Mouse (Mus musculus) kidney, postnatal 0 days (tissue): ENCODE data around the gene Prss2. TPM values are rescaled to one million over a fixed set of nuclear protein-coding genes. Genes with fewer than 3 reads are reported as not detected.
A peak's percentile ranks its signal among the peaks of the same experiment; 100 is the strongest.

Experiments used
- ATAC-seq: fragments of 200-750 bp; cut with Nextera tagmentation; replicated peaks from 2 replicates; pipeline ENCODE4 v1.8.0; 2017; ENCODE audit warnings: low read depth, moderate number of reproducible peaks, moderate TSS enrichment, moderate library complexity; ENCODE audit not compliant: low FRiP score
- DNase-seq: peaks from one replicate; pipeline ENCODE4 v3.0.0-alpha.2; 2016; ENCODE audit warnings: low spot score
- H3K27ac ChIP-seq: fragments of 300-500 bp; sonication (generic); 2 replicates; pipeline ENCODE4 v1.5.1; 2014; ENCODE audit warnings: mild to moderate bottlenecking
- H3K27me3 ChIP-seq: fragments of 300-500 bp; sonication (generic); 2 replicates; pipeline ENCODE4 v1.6.1; 2014; ENCODE audit warnings: low read length, mixed read lengths; ENCODE audit not compliant: insufficient read depth
- H3K36me3 ChIP-seq: fragments of 300-500 bp; sonication (generic); 2 replicates; pipeline ENCODE4 v1.6.1; 2014; ENCODE audit warnings: low read length, mixed read lengths; ENCODE audit not compliant: insufficient read depth
- H3K4me1 ChIP-seq: fragments of 300-500 bp; sonication (generic); replicated peaks from 2 replicates; pipeline ENCODE4 v1.6.1; 2014; ENCODE audit warnings: antibody characterized with exemption, low read length, mixed read lengths; ENCODE audit not compliant: insufficient read depth
- H3K4me2 ChIP-seq: fragments of 300-500 bp; sonication (generic); 2 replicates; pipeline ENCODE4 v1.6.1; 2014; ENCODE audit warnings: mild to moderate bottlenecking, low read length, moderate library complexity, mixed read lengths
- H3K4me3 ChIP-seq: fragments of 300-500 bp; sonication (generic); replicated peaks from 2 replicates; pipeline ENCODE4 v1.5.1; 2014; ENCODE audit warnings: low read depth, low read length
- H3K9ac ChIP-seq: fragments of 300-500 bp; sonication (generic); 2 replicates; pipeline ENCODE4 v1.6.1; 2014; ENCODE audit warnings: low read depth, low read length
- H3K9me3 ChIP-seq: fragments of 300-500 bp; sonication (generic); replicated peaks from 2 replicates; pipeline ENCODE4 v1.6.1; 2016; ENCODE audit warnings: low read length, inconsistent platforms, mixed read lengths
- CTCF ChIP-seq: IDR thresholded peaks from 2 replicates; pipeline ENCODE4 v1.5.1; 2016; ENCODE audit warnings: antibody characterized with exemption, low read depth, mild to moderate bottlenecking, moderate library complexity
- WGBS: fragments of 180-500 bp; shearing (Covaris S2); extraction: QIAGEN DNeasy Blood & Tissue Kit; methylation state at CpG from one replicate; pipeline ENCODE4 v1.1.7; 2014; 5-methylcytosine and 5-hydroxymethylcytosine counted together
- polyA plus RNA-seq: library from polyadenylated mRNA; unstranded; fragments of >200 nt; fragmentation: Nextera tagmentation; extraction: Ambion mirVana; gene quantifications from 2 replicates; pipeline ENCODE4 v1.2.1, GENCODE M21; 2015

The Prss2 gene
- polyA plus RNA-seq, result not detected in 2 replicates

- DNase-seq (no peak), ATAC-seq (no peak)
- Histone ChIP-seq H3K27ac (no peak within 1 kb of the TSS), H3K9ac (no peak within 1 kb of the TSS), H3K4me1 (no peaks in the 10 kb centered on the region), H3K4me3 (no peak within 1 kb of the TSS), H3K4me2 (no peak within 1 kb of the TSS), H3K36me3 (no peaks in the 10 kb centered on the region), H3K27me3 (no peaks in the 10 kb centered on the region), H3K9me3 (no peaks in the 10 kb centered on the region)
- WGBS, result 86% methylated on average over 1 of the region's 1 CpGs
- TF ChIP-seq CTCF, result no peak
Measured at GRCm38 (mm10) chr6:41521487-41521886, at the start of gene Prss2. Prss2 (plus strand) TSS chr6:41521787.

- Histone ChIP-seq H3K4me3 (no peak overlapping the region), H3K9ac (no peak overlapping the region), H3K27me3 (no peaks in the 10 kb centered on the region), H3K27ac (no peak overlapping the region), H3K4me1 (no peaks in the 10 kb centered on the region), H3K36me3 (no peaks in the 10 kb centered on the region), H3K4me2 (no peak overlapping the region), H3K9me3 (no peaks in the 10 kb centered on the region)
- no peak for TF ChIP-seq CTCF
- ATAC-seq, result no peak
- WGBS, result 84% methylated on average over 3 of the region's 3 CpGs
- DNase-seq, result no peak
Measured at GRCm38 (mm10) chr6:41499374-41499773, 22.2 kb upstream of the Prss2 start.

DNA sequence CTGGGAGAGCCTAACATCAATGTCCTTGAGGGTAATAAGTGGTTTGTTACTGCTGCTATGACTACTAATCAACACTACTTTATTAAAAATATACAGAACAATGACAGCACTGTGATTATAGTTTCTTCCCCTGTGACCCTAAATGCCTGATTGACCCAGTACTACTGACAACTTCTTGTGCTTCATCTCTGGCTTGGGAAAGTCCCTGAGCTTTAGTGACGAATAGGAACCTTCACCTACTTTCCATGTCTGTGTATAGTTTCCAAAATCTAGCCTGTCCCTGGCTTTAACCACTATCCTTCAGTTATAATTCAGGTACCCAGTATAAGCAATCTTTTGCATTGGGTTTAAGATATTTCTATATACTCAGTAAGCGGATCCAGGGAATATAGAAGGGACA, 16.7 kb upstream of the Prss2 start:
- Histone ChIP-seq H3K9ac (no peak overlapping the region), H3K36me3 (no peaks in the 10 kb centered on the region), H3K27me3 (no peaks in the 10 kb centered on the region), H3K4me2 (no peak overlapping the region), H3K27ac (no peak overlapping the region), H3K4me3 (no peak overlapping the region), H3K4me1 (no peaks in the 10 kb centered on the region), H3K9me3 (no peaks in the 10 kb centered on the region)
- DNase-seq (no peak), ATAC-seq (no peak)
- WGBS, result 83% methylated on average over 2 of the region's 2 CpGs
- no peak for TF ChIP-seq CTCF

- H3K4me2 ChIP-seq, result no peak overlapping the region
- H3K4me3 ChIP-seq, result no peak overlapping the region
- no peaks in the 10 kb centered on the region for H3K36me3 ChIP-seq
- no peaks in the 10 kb centered on the region for H3K9me3 ChIP-seq
- DNase-seq (no peak), ATAC-seq (no peak)
- H3K4me1 ChIP-seq, result no peaks in the 10 kb centered on the region
- no peak overlapping the region for H3K9ac ChIP-seq
- no peaks in the 10 kb centered on the region for H3K27me3 ChIP-seq
- H3K27ac ChIP-seq, result no peak overlapping the region
- WGBS, result 83% methylated on average over 6 of the region's 6 CpGs
- TF ChIP-seq CTCF, result peak; percentile 17; the same call in 1 of the 2 replicates
Measured at GRCm38 (mm10) chr6:41505323-41505722, 16.3 kb upstream of the Prss2 start.

DNA sequence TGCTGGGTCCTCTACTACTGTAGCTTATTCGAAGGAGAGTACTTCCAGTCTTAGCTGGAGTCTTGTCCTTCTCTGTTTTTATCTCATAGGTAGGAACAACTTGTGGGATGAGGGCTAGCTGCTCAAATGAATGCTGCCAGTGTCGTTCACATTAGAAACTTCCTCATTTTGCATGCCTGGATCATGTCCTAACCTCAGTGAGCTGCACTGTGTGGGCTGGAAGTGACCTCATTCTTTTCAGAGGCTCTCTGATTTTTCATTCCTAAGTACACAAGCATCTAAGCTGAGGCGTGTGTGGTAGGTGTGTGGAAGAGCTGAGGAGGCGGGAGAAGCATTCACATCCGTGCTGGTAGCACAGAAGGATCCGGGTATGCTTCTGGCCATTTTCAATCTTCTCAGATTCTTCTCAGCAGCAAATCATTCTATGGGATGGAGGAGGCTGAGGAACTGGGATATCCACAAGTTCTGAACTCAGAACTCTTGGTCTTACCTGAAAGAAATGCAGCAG, 3.5 kb upstream of the Prss2 start:
- no peak for TF ChIP-seq CTCF
- H3K36me3 ChIP-seq, result no peaks in the 10 kb centered on the region
- WGBS, result 76% methylated on average over 6 of the region's 6 CpGs
- H3K27ac ChIP-seq, result no peak overlapping the region
- H3K4me2 ChIP-seq, result no peak overlapping the region
- ATAC-seq (no peak), DNase-seq (no peak)
- no peaks in the 10 kb centered on the region for H3K9me3 ChIP-seq
- no peak overlapping the region for H3K4me3 ChIP-seq
- H3K4me1 ChIP-seq, result no peaks in the 10 kb centered on the region
- no peaks in the 10 kb centered on the region for H3K27me3 ChIP-seq
- no peak overlapping the region for H3K9ac ChIP-seq

- Histone ChIP-seq H3K27me3 (no peaks in the 10 kb centered on the region), H3K4me1 (no peaks in the 10 kb centered on the region), H3K4me2 (no peak overlapping the region), H3K9ac (no peak overlapping the region), H3K9me3 (no peaks in the 10 kb centered on the region), H3K27ac (no peak overlapping the region), H3K4me3 (no peak overlapping the region), H3K36me3 (no peaks in the 10 kb centered on the region)
- TF ChIP-seq CTCF, result no peak
- ATAC-seq, result no peak
- DNase-seq, result no peak
Measured at GRCm38 (mm10) chr6:41526453-41526852, 4.9 kb downstream of the Prss2 start.

- H3K4me2 ChIP-seq, result no peak overlapping the region
- DNase-seq, result no peak
- H3K9ac ChIP-seq, result no peak overlapping the region
- no peak for TF ChIP-seq CTCF
- WGBS, result 76% methylated on average over 1 of the region's 1 CpGs
- no peak for ATAC-seq
- H3K4me1 ChIP-seq, result no peaks in the 10 kb centered on the region
- H3K27me3 ChIP-seq, result no peaks in the 10 kb centered on the region
- no peaks in the 10 kb centered on the region for H3K9me3 ChIP-seq
- no peak overlapping the region for H3K4me3 ChIP-seq
- no peak overlapping the region for H3K27ac ChIP-seq
- H3K36me3 ChIP-seq, result no peaks in the 10 kb centered on the region
Measured at GRCm38 (mm10) chr6:41527402-41527801, 5.8 kb downstream of the Prss2 start.
